Mouse (Mus musculus) stomach, embryonic 15.5 days (tissue): ENCODE measurements around the gene Stoml2. TPM values are rescaled to one million over a fixed set of nuclear protein-coding genes. Genes with fewer than 3 reads are reported as not detected.

Experiments used
- ATAC-seq: fragments of 200-750 bp; cut with Nextera tagmentation; 2 replicates; pipeline ENCODE4 v1.8.0; 2017; ENCODE audit warnings: low read depth, moderate number of reproducible peaks, moderate TSS enrichment; ENCODE audit not compliant: insufficient read depth, low FRiP score
- H3K27ac ChIP-seq: fragments of 300-500 bp; sonication (generic); 2 replicates; pipeline ENCODE4 v1.5.1; 2015; ENCODE audit warnings: mild to moderate bottlenecking, inconsistent platforms
- H3K27me3 ChIP-seq: fragments of 300-500 bp; sonication (generic); replicated peaks from 2 replicates; pipeline ENCODE4 v1.6.1; 2015; ENCODE audit warnings: inconsistent platforms
- H3K36me3 ChIP-seq: fragments of 300-500 bp; sonication (generic); 2 replicates; pipeline ENCODE4 v1.6.1; 2015; ENCODE audit warnings: inconsistent platforms
- H3K4me1 ChIP-seq: fragments of 300-500 bp; sonication (generic); 2 replicates; pipeline ENCODE4 v1.6.1; 2015; ENCODE audit warnings: inconsistent platforms
- H3K4me2 ChIP-seq: fragments of 300-500 bp; sonication (generic); 2 replicates; pipeline ENCODE4 v1.6.1; 2015; ENCODE audit warnings: mild to moderate bottlenecking, inconsistent platforms
- H3K4me3 ChIP-seq: fragments of 300-500 bp; sonication (generic); replicated peaks from 2 replicates; pipeline ENCODE4 v1.5.1; 2015; ENCODE audit warnings: inconsistent platforms
- H3K9ac ChIP-seq: fragments of 300-500 bp; sonication (generic); 2 replicates; pipeline ENCODE4 v1.6.1; 2015; ENCODE audit warnings: inconsistent platforms
- H3K9me3 ChIP-seq: fragments of 300-500 bp; sonication (generic); 2 replicates; pipeline ENCODE4 v1.6.1; 2016; ENCODE audit warnings: inconsistent platforms
- WGBS: fragments of 180-500 bp; shearing (Covaris S2); methylation state at CpG from one replicate; pipeline ENCODE4 v1.1.7; 2015; 5-methylcytosine and 5-hydroxymethylcytosine counted together
- polyA plus RNA-seq: library from polyadenylated mRNA; unstranded; fragments of >200 nt; fragmentation: Nextera tagmentation; extraction: Ambion mirVana; gene quantifications from 2 replicates; pipeline ENCODE4 v1.2.1, GENCODE M21; 2015

Gene Stoml2
- polyA plus RNA-seq, 1 experiment from 2014 or later, result 303 TPM

DNA sequence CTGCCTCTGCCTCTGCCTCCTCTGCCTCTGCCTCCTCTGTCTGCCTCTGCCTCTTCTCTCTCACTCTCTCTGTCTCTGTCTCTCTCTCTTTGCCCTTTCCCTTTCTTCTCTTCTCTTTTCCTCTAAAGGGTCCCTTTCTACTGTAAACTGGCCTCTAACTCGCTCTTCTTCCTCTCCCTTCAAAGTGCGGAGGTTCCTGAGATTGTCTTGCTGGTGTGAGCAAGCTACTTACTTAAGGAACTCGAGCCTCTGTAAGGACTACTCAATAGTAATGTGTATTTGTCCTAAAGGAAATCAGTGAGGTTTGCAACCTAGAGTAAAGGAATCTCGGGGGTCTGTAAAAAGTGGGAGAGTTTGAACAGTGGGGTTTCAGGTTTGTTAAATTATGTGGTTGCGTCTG is 15.1 kb upstream of the Stoml2 start:
- Histone ChIP-seq H3K4me3 (no peak overlapping the region), H3K9ac (no peak overlapping the region), H3K27me3 (no peaks in the 10 kb centered on the region), H3K36me3 (no peaks in the 10 kb centered on the region), H3K27ac (no peak overlapping the region), H3K4me1 (peaks cover 20% of the 10 kb centered on the region), H3K9me3 (no peaks in the 10 kb centered on the region), H3K4me2 (peak overlapping the region; percentile 76)
- no peak for ATAC-seq
- WGBS, result 52% methylated on average over 5 of the region's 5 CpGs

- no peaks in the 10 kb centered on the region; the same call in 1 of the 2 replicates for H3K36me3 ChIP-seq
- H3K4me2 ChIP-seq, result peak within 1 kb of the TSS; percentile 76
- WGBS, result under 1% methylated on average over 33 of the region's 33 CpGs
- H3K4me3 ChIP-seq, result peak within 1 kb of the TSS; percentile 55
- H3K27ac ChIP-seq, result peak within 1 kb of the TSS; percentile 87
- no peaks in the 10 kb centered on the region for H3K9me3 ChIP-seq
- H3K27me3 ChIP-seq, result no peaks in the 10 kb centered on the region
- peaks cover 20% of the 10 kb centered on the region for H3K4me1 ChIP-seq
- ATAC-seq, result peak; percentile 88
- H3K9ac ChIP-seq, result no peak within 1 kb of the TSS
These were observed 14.3 kb upstream of the Stoml2 start, which contains the start of gene Fam214b for GRCm38 (mm10) chr4:43045659-43046302. TSS of gene Fam214b (minus strand) at chr4:43046220.

- H3K4me2 ChIP-seq, result peak overlapping the region; percentile 76
- H3K9ac ChIP-seq, result no peak overlapping the region
- 0 out of 2 replicates have a peak, but pooled peaks have one; percentile 2 for ATAC-seq
- no peaks in the 10 kb centered on the region for H3K27me3 ChIP-seq
- H3K36me3 ChIP-seq, result no peaks in the 10 kb centered on the region; the same call in 1 of the 2 replicates
- H3K27ac ChIP-seq, result peak overlapping the region; percentile 87
- no peaks in the 10 kb centered on the region for H3K9me3 ChIP-seq
- 4% methylated on average over 13 of the region's 13 CpGs for WGBS
- H3K4me1 ChIP-seq, result peaks cover 20% of the 10 kb centered on the region
- H3K4me3 ChIP-seq, result peak overlapping the region; percentile 55
These were observed 13.8 kb upstream of the Stoml2 start for GRCm38 (mm10) chr4:43045285-43045658.

DNA sequence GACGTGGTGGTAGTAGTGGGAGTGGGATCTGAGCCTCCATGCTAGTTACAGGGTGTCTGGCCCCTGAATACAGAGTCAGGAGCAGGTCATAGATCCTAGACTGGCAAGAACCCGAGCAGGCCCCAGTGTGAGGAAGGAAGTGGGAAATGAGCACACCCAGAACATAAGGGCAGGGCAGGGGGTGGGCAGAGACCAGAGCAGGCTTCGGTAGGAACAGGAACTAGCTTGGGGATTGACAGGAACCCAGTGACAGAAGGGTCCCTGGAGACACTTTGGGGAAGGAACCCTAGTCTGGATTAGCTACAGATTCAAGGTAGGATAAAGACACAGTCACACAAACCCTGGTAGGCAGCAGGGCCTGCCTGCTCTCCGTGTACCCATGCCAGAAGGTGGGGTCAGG is 13.2 kb upstream of the Stoml2 start:
- H3K9ac ChIP-seq, result no peak overlapping the region
- peak overlapping the region; percentile 76 for H3K4me2 ChIP-seq
- H3K27ac ChIP-seq, result peak overlapping the region; percentile 87
- H3K27me3 ChIP-seq, result no peaks in the 10 kb centered on the region
- H3K36me3 ChIP-seq, result no peaks in the 10 kb centered on the region; the same call in 1 of the 2 replicates
- H3K4me1 ChIP-seq, result peaks cover 20% of the 10 kb centered on the region
- no peak for ATAC-seq
- WGBS, result 24% methylated on average over 4 of the region's 4 CpGs
- H3K9me3 ChIP-seq, result no peaks in the 10 kb centered on the region
- peak overlapping the region; percentile 55 for H3K4me3 ChIP-seq

DNA sequence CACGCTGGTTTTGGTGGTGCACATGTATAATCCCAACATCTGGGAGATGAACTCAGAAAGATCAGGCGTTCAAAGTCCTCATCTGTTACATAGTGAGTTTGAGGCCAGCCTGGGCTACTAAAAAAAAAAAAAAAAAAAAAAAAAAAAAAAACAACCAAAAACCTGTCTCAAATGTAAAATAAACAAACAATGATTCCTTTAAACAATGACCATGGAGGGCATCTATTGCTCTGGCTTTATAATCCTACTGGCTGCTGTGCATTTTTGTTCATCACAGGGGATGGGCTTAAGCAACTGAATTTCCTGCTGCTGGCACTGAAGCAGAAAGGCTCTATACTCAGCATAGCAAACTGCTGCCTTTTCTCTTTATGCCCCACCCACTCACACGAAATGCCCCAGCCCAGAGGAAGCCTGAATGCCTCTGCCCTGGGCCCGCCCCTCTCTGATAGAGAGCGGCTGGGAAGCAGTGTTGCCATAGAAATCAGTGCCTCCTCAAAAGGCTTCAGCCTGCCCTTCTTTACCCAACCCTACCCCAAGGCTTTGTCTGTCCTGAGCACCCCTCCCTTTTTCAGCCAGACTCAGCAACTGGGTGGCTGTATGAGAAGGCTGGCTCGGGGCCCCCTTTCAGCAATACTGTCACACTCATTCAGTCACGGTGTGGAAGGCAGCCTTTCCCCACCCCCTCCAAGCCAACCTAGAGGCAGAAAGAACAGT is 12.3 kb upstream of the Stoml2 start:
- H3K27ac ChIP-seq, result peak overlapping the region; percentile 87
- H3K4me3 ChIP-seq, result peak overlapping the region; percentile 55
- peak overlapping the region; percentile 76 for H3K4me2 ChIP-seq
- peaks cover 29% of the 10 kb centered on the region for H3K4me1 ChIP-seq
- 17% methylated on average over 7 of the region's 7 CpGs for WGBS
- H3K36me3 ChIP-seq, result no peaks in the 10 kb centered on the region; the same call in 1 of the 2 replicates
- no peaks in the 10 kb centered on the region for H3K27me3 ChIP-seq
- ATAC-seq, result peak; percentile 17
- H3K9me3 ChIP-seq, result no peaks in the 10 kb centered on the region
- H3K9ac ChIP-seq, result no peak overlapping the region

DNA sequence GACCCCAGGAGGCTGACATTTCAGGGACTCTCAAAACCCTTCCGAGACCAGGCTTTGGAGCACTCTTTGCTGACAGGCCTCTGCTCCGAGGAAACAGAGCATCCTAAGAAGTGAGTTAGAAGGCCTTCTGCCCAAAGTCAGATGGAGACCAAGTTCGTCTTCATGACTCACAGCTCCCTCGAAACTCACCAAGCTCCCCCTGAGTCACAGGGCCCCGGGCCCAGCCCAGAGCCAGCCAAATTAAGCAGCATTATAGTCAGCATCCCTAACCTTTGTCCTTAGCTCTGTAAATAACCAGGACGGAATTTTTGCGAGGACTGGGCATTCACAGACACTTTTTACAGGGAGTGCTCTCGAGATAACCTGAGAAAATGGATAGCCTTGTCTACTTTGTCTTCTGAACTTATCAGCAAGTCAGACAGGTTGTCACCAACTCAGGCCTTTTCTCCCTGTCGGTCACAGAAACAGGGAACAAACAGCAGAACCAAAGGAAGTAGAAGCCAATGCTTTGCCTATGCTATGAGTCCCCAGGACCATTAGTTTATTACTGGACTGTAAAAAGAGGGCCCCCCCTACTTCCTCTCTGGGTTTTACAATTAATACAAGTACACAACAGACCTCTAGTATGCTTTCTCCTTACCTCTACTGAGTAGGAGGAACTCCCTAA is 9.5 kb upstream of the Stoml2 start:
- WGBS, result 56% methylated on average over 9 of the region's 9 CpGs

GRCm38 (mm10) chr4:43040114-43040572 is 8.6 kb upstream of the Stoml2 start:
- Histone ChIP-seq H3K4me2 (peak overlapping the region; percentile 89), H3K4me1 (peaks cover 23% of the 10 kb centered on the region), H3K4me3 (peak overlapping the region; percentile 70), H3K27me3 (no peaks in the 10 kb centered on the region), H3K27ac (peak overlapping the region; percentile 71), H3K9ac (peak overlapping the region; percentile 61), H3K9me3 (no peaks in the 10 kb centered on the region), H3K36me3 (peaks cover 5% of the 10 kb centered on the region; the same call in 1 of the 2 replicates)
- peak; percentile 96 for ATAC-seq
- WGBS, result under 1% methylated on average over 25 of the region's 25 CpGs

More for the DNA sequence above, 9.5 kb upstream of the Stoml2 start:
- H3K27ac ChIP-seq, result peak overlapping the region; percentile 23; the same call in 1 of the 2 replicates
- H3K9me3 ChIP-seq, result no peaks in the 10 kb centered on the region
- no peak overlapping the region for H3K4me3 ChIP-seq
- peaks cover 5% of the 10 kb centered on the region; the same call in 1 of the 2 replicates for H3K36me3 ChIP-seq
- H3K9ac ChIP-seq, result no peak overlapping the region
- ATAC-seq, result no peak
- peaks cover 27% of the 10 kb centered on the region for H3K4me1 ChIP-seq
- no peak overlapping the region for H3K4me2 ChIP-seq
- H3K27me3 ChIP-seq, result no peaks in the 10 kb centered on the region

- 4% methylated on average over 11 of the region's 11 CpGs for WGBS
- no peaks in the 10 kb centered on the region for H3K9me3 ChIP-seq
- H3K4me2 ChIP-seq, result peak overlapping the region; percentile 89
- H3K9ac ChIP-seq, result peak overlapping the region; percentile 61
- peaks cover 18% of the 10 kb centered on the region for H3K4me1 ChIP-seq
- peak overlapping the region; percentile 70 for H3K4me3 ChIP-seq
- ATAC-seq, result 0 out of 2 replicates have a peak, but pooled peaks have one; percentile 2
- no peaks in the 10 kb centered on the region for H3K27me3 ChIP-seq
- peak overlapping the region; percentile 71 for H3K27ac ChIP-seq
- peaks cover 5% of the 10 kb centered on the region; the same call in 1 of the 2 replicates for H3K36me3 ChIP-seq
These were observed 8.1 kb upstream of the Stoml2 start for GRCm38 (mm10) chr4:43039609-43040008.

DNA sequence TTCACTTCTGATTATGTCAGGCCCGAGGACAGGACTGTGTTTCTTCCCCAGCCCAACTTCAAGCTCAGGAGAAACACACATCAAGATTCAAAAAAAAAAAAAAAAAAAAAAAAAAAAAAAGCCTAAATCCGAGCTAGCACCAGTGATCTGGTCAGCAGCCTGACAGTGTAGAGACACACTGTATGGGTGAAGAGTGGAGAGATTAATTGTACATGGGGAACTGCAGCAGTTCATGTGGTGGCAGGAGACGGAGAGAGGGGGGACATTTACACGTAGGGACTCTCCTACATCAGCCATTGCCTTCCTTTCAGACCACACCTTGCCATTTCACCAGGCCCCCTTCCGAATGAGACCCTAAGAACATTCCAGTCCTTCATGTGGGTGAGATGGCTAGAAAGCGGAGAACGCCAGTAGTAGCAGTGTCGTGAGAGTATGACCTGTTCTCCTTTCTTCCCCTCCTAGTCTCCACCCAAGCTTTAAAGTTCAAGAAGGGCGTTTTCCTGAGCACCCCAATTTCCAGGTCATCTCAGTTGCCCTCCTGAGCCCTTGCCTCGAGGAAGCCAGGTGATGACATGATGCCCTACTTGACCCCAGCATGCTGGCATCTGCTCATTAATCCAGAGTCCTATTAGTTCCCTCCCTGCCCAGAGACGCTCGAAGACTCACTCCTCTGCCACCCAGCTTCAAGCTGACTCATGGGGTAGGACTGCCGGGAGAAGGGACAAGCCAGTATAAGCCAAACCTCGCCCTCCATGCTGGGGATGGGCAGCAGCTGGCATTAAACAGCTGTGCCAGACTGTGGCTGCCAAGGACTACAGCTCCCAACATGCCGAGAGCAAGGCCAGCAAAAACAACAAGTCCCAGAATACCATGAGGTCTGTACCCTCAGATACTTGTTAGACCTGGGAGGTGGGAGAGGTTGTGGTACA is 7.3 kb upstream of the Stoml2 start:
- no peak for ATAC-seq
- peaks cover 12% of the 10 kb centered on the region for H3K4me1 ChIP-seq
- peak overlapping the region; percentile 61; the same call in 1 of the 2 replicates for H3K9ac ChIP-seq
- H3K36me3 ChIP-seq, result peaks cover 5% of the 10 kb centered on the region; the same call in 1 of the 2 replicates
- H3K4me3 ChIP-seq, result peak overlapping the region; percentile 70
- H3K27me3 ChIP-seq, result no peaks in the 10 kb centered on the region
- H3K9me3 ChIP-seq, result no peaks in the 10 kb centered on the region
- H3K4me2 ChIP-seq, result peak overlapping the region; percentile 89
- 48% methylated on average over 14 of the region's 15 CpGs for WGBS
- peak overlapping the region; percentile 71 for H3K27ac ChIP-seq

DNA sequence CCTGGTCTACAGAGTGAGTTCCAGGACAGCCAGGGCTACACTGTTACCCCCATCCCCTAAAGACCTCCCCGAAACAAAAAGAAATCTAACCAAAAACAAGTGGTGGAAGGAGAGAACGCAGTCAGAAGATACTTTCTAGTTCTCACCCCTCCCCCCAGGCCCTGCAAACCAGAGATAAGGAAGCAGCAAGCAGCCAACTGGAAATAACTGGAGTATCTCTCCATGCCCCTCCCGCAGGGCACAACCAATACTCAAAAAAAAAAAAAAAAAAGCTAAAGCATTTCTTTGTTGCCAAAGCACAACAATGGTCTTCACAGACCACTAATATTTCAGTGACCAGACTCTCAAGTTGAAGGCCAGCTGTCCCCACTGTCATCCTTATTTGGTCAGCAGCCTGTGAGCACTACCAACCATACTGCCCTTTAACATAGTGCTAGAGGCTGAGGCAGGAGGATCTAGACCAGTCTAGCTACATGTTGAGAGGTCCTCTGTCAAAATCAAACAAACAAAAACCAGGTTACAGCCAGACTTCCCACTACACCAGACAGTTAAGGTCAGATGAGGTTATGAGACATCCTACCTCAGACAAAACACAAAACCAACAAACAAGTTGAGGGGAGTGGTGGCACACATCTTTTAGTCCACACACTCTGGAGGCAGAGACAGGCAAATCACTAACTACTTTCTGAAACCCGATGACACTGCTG is 6.5 kb upstream of the Stoml2 start:
- no peak for ATAC-seq
- Histone ChIP-seq H3K4me2 (no peak overlapping the region), H3K36me3 (peaks cover 13% of the 10 kb centered on the region; the same call in 1 of the 2 replicates), H3K9me3 (no peaks in the 10 kb centered on the region), H3K4me1 (peaks cover 12% of the 10 kb centered on the region), H3K27me3 (no peaks in the 10 kb centered on the region), H3K27ac (no peak overlapping the region), H3K9ac (no peak overlapping the region), H3K4me3 (no peak overlapping the region; the same call in 1 of the 2 replicates)
- 69% methylated on average over 4 of the region's 4 CpGs for WGBS
